Mouse (Mus musculus): ENCODE measurements around the gene Tcerg1l.

DNA sequence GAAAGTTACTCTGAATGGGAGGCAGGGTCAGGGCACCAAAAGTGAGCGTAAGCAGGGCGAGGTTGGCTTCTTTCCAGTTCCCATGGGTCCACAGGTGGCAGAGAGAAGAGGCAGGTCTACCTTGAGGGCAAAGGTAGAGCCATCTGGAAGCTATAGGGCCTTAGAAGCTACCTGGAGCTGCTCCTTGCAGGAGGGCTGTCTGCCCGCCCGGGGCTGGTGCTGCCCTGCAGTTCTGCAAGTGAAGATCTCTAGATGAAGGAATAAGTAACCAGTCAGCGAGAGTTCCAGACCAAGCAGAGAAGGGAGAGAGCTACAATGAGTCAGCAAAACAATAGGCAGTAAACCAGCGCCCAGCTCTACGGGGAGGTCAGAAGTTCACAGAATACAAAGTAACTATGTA is 22.0 kb downstream of the Tcerg1l start:
- TF ChIP-seq POLR2A (IDR thresholded peaks at IDR 0.05; ENCODE audit: low read depth, low read length) (no peak), CTCF (IDR thresholded peaks at IDR 0.05; ENCODE audit: borderline replicate concordance, insufficient read depth, low read length) (no peak)
